Mouse (Mus musculus): ENCODE results near the gene Cflar. TPM values are rescaled to one million over a fixed set of nuclear protein-coding genes. Genes with fewer than 3 reads are reported as not detected.

Gene Cflar
- total RNA-seq, 1 experiment, result 16.4 TPM

- Histone ChIP-seq H3K36me3 (ENCODE audit: control insufficient read depth, insufficient read depth, low read length, poor library complexity, severe bottlenecking) (no peaks in the 10 kb centered on the region), H3K9me3 (ENCODE audit: control insufficient read depth, insufficient read depth, low read depth, low read length) (no peaks in the 10 kb centered on the region), H3K4me1 (ENCODE audit: control insufficient read depth in 2 of 2, insufficient read depth in 2 of 2, low read length in 2 of 2, poor library complexity in 1 of 2) (peaks cover 2 to 8% of the 10 kb centered on the region in 2 experiments), H3K9ac (ENCODE audit: insufficient read depth, low read depth, low read length, poor library complexity, severe bottlenecking) (0 out of 2 replicates have a peak overlapping the region, but pooled peaks have one; percentile 25), H3K27ac (ENCODE audit: insufficient read depth, low read depth, low read length, poor library complexity, severe bottlenecking) (no peak overlapping the region), H3K4me3 (ENCODE audit: insufficient read depth in 1 of 2, low read depth in 1 of 2, low read length in 2 of 2, poor library complexity in 1 of 2, severe bottlenecking in 1 of 2) (peak overlapping the region; percentile 81 to 84; a peak in 3 of 4 replicates)
- in situ Hi-C loops (cut with MboI; ENCODE audit: low sequenced_read_pairs in 2 of 2, unreplicated experiment in 2 of 2), result no loop called here
- TF ChIP-seq ZNF384 (IDR thresholded peaks at IDR 0.05; ENCODE audit: low read depth, low read length) (no peak), HCFC1 (IDR thresholded peaks at IDR 0.05; ENCODE audit: borderline replicate concordance, insufficient read depth, low read length) (no peak), ZC3H11A (IDR thresholded peaks at IDR 0.05; ENCODE audit: borderline replicate concordance, low read depth, low read length) (no peak), CHD2 (IDR thresholded peaks at IDR 0.05; ENCODE audit: low read depth, low read length) (no peak), MAFK (IDR thresholded peaks at IDR 0.05; ENCODE audit: insufficient read depth, low read depth, low read length) (no peak)
- DNase-seq (ENCODE audit: low read depth, low spot score), result no peak
Measured at GRCm38 (mm10) chr1:58710711-58711364, 470 bp upstream of the Cflar start.

DNA sequence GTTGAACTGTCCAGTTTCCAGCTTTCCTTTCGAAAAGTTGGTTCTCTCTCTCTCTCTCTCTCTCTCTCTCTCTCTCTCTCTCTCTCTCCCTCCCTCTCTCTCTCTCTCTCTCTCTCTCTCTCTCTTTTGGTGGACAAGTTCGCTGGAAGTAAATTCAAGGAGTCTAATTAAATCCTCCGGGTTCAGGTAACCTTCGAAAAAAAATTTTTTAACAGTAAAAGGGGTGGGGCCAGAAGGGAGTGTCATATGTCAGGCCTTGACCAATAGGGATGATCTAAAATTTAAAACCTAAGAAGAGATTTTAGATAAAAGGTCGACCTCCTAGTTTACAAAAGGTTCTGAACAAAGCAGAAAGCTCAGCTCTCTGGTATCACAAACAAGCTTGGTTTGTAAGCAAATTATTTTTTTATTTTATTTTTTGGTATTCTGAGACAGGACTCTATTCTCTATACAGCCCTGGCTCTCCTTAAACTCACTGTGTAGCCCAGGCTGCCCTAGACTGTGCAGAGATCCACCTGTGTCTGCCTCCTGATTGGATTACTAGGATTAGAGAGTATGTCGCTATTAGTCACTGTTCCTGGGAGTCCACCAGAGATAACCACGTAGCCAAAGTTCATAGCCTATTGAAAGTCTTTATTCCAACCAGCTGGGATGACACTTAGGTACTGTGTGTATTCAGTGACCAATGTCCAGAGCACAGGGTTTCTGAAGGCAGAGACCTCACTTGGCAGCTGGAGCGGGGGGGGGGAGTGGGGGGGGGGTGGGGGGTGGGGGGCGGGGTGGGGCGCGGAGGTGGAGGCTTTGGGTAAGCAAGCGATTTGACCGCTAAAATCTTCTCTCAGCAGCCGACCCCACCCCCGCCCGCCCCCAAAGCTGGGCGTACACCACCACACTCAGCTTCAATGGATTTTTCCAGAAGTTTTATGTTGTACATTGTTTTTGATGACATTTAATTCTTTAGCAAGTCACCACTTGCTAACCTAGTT lies 1.1 kb downstream of the Cflar start:
- Histone ChIP-seq H3K4me1 (ENCODE audit: control insufficient read depth in 2 of 2, insufficient read depth in 2 of 2, low read length in 2 of 2, poor library complexity in 1 of 2) (peaks cover 2 to 8% of the 10 kb centered on the region in 2 experiments), H3K27ac (ENCODE audit: insufficient read depth, low read depth, low read length, poor library complexity, severe bottlenecking) (no peak overlapping the region; the same call in 1 of the 2 replicates), H3K36me3 (ENCODE audit: control insufficient read depth, insufficient read depth, low read length, poor library complexity, severe bottlenecking) (peaks cover 2% of the 10 kb centered on the region; the same call in 1 of the 2 replicates), H3K9me3 (ENCODE audit: control insufficient read depth, insufficient read depth, low read depth, low read length) (no peaks in the 10 kb centered on the region), H3K9ac (ENCODE audit: insufficient read depth, low read depth, low read length, poor library complexity, severe bottlenecking) (no peak overlapping the region), H3K4me3 (ENCODE audit: insufficient read depth in 1 of 2, low read depth in 1 of 2, low read length in 2 of 2, poor library complexity in 1 of 2, severe bottlenecking in 1 of 2) (peak overlapping the region; percentile 10 to 72; a peak in 3 of 4 replicates)
- TF ChIP-seq MAFK (IDR thresholded peaks at IDR 0.05; ENCODE audit: insufficient read depth, low read depth, low read length) (no peak), ZNF384 (IDR thresholded peaks at IDR 0.05; ENCODE audit: low read depth, low read length) (no peak), HCFC1 (IDR thresholded peaks at IDR 0.05; ENCODE audit: borderline replicate concordance, insufficient read depth, low read length) (no peak), ZC3H11A (IDR thresholded peaks at IDR 0.05; ENCODE audit: borderline replicate concordance, low read depth, low read length) (no peak)
- DNase-seq (ENCODE audit: low read depth, low spot score), result no peak
- in situ Hi-C loops (cut with MboI; ENCODE audit: low sequenced_read_pairs in 2 of 2, unreplicated experiment in 2 of 2), result no loop called here

DNA sequence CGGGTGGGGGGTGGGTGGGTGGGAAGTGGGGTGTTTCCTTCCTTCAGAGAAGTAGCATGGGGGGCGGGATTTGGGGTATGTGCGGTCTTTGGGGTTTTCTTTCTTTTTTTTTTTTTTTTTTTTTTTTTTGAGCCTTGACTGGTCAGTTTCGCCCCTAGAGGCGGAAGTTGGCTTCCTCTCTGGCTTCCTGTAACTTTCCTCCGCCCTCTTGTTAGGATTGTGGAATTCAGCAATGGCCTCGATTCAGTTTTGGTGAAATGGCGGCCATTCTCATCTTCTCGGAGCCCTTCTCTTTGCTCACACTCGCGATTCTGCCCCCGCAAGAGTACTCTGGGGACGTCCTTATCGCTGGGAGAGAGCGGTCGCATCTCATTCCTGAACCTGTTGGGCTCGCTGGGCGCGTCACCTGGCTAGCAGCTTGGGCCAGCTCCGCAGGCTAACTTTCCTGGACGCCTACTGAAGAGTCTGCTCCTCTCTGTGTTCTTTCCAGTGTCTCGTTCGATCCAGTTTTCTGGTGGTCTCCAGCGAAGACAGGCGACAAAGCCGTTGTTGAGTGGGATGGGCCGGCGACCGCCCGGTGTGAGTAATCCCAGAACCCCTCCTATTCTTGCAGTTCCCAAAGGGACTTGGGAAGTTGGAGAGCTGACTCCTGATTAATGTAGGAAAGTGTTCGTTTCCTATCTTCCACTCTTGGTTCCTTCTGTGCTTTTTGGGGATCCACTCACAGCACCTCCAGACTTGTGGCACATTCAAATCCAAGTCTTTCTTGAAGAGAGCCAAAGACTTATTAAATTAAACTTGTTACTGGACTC lies 2.0 kb downstream of the Cflar start:
- H3K4me3 ChIP-seq (ENCODE audit: insufficient read depth in 1 of 2, low read depth in 1 of 2, low read length in 2 of 2, poor library complexity in 1 of 2, severe bottlenecking in 1 of 2), result peak overlapping the region; percentile 72 to 91
- no peak for DNase-seq (ENCODE audit: low read depth, low spot score)
- H3K4me1 ChIP-seq (ENCODE audit: control insufficient read depth in 2 of 2, insufficient read depth in 2 of 2, low read length in 2 of 2, poor library complexity in 1 of 2), result peaks cover 2 to 8% of the 10 kb centered on the region in 2 experiments
- H3K27ac ChIP-seq (ENCODE audit: insufficient read depth, low read depth, low read length, poor library complexity, severe bottlenecking), result peak overlapping the region; percentile 22; the same call in 1 of the 2 replicates
- peaks cover 2% of the 10 kb centered on the region; the same call in 1 of the 2 replicates for H3K36me3 ChIP-seq (ENCODE audit: control insufficient read depth, insufficient read depth, low read length, poor library complexity, severe bottlenecking)
- in situ Hi-C loops (cut with MboI; ENCODE audit: low sequenced_read_pairs in 2 of 2, unreplicated experiment in 2 of 2), result no loop called here
- H3K9ac ChIP-seq (ENCODE audit: insufficient read depth, low read depth, low read length, poor library complexity, severe bottlenecking), result peak overlapping the region; percentile 77
- H3K9me3 ChIP-seq (ENCODE audit: control insufficient read depth, insufficient read depth, low read depth, low read length), result no peaks in the 10 kb centered on the region
- TF ChIP-seq MAFK (IDR thresholded peaks at IDR 0.05; ENCODE audit: insufficient read depth, low read depth, low read length) (no peak), ZNF384 (IDR thresholded peaks at IDR 0.05; ENCODE audit: low read depth, low read length) (peak; percentile 97), ZC3H11A (IDR thresholded peaks at IDR 0.05; ENCODE audit: borderline replicate concordance, low read depth, low read length) (no peak)

GRCm38 (mm10) chr1:58713893-58714231 lies 2.6 kb downstream of the Cflar start:
- Histone ChIP-seq H3K9ac (ENCODE audit: insufficient read depth, low read depth, low read length, poor library complexity, severe bottlenecking) (no peak overlapping the region; the same call in 1 of the 2 replicates), H3K4me1 (ENCODE audit: control insufficient read depth in 2 of 2, insufficient read depth in 2 of 2, low read length in 2 of 2, poor library complexity in 1 of 2) (peaks cover 2 to 8% of the 10 kb centered on the region in 2 experiments), H3K4me3 (ENCODE audit: insufficient read depth in 1 of 2, low read depth in 1 of 2, low read length in 2 of 2, poor library complexity in 1 of 2, severe bottlenecking in 1 of 2) (peak overlapping the region; percentile 72 to 91), H3K27ac (ENCODE audit: insufficient read depth, low read depth, low read length, poor library complexity, severe bottlenecking) (no peak overlapping the region), H3K36me3 (ENCODE audit: control insufficient read depth, insufficient read depth, low read length, poor library complexity, severe bottlenecking) (peaks cover 2% of the 10 kb centered on the region; the same call in 1 of the 2 replicates), H3K9me3 (ENCODE audit: control insufficient read depth, insufficient read depth, low read depth, low read length) (no peaks in the 10 kb centered on the region)
- TF ChIP-seq HCFC1 (IDR thresholded peaks at IDR 0.05; ENCODE audit: borderline replicate concordance, insufficient read depth, low read length) (no peak), ZNF384 (IDR thresholded peaks at IDR 0.05; ENCODE audit: low read depth, low read length) (no peak), CHD2 (IDR thresholded peaks at IDR 0.05; ENCODE audit: low read depth, low read length) (no peak), MAFK (IDR thresholded peaks at IDR 0.05; ENCODE audit: insufficient read depth, low read depth, low read length) (no peak), ZC3H11A (IDR thresholded peaks at IDR 0.05; ENCODE audit: borderline replicate concordance, low read depth, low read length) (no peak)
- in situ Hi-C loops (cut with MboI; ENCODE audit: low sequenced_read_pairs in 2 of 2, unreplicated experiment in 2 of 2), result no loop called here
- DNase-seq (ENCODE audit: low read depth, low spot score), result no peak

All from ES-E14 (cell line).